Mouse (Mus musculus) small intestine, adult 2 months (tissue): ENCODE results near the gene Taar6. TPM values are rescaled to one million over a fixed set of nuclear protein-coding genes. Genes with fewer than 3 reads are reported as not detected.

ENCODE experiments used
- H3K27ac ChIP-seq: fragments of 200-500 bp; 2 replicates; pipeline ENCODE4 v1.5.1; 2012; ENCODE audit warnings: low read depth, low read length, control low read depth, inconsistent platforms; ENCODE audit not compliant: insufficient read depth
- H3K27me3 ChIP-seq: fragments of 200-500 bp; 2 replicates; pipeline ENCODE4 v1.6.1; 2012; ENCODE audit warnings: mild to moderate bottlenecking, moderate library complexity, low read length, inconsistent platforms; ENCODE audit not compliant: control insufficient read depth, insufficient read depth
- H3K36me3 ChIP-seq: fragments of 200-500 bp; 2 replicates; pipeline ENCODE4 v1.6.1; 2012; ENCODE audit warnings: mild to moderate bottlenecking, low read length, control low read depth, inconsistent platforms; ENCODE audit not compliant: control insufficient read depth, insufficient read depth
- H3K4me1 ChIP-seq: fragments of 200-500 bp; 2 replicates; pipeline ENCODE4 v1.6.1; 2012; ENCODE audit warnings: low read length, inconsistent platforms, mixed read lengths; ENCODE audit not compliant: control insufficient read depth, insufficient read depth, insufficient read length
- H3K4me3 ChIP-seq: fragments of 200-500 bp; 2 replicates; pipeline ENCODE4 v1.5.1; 2012; ENCODE audit warnings: low read depth, mild to moderate bottlenecking, control low read depth, inconsistent platforms, low read length, moderate library complexity
- CTCF ChIP-seq: fragments of 200-500 bp; IDR thresholded peaks from 2 replicates; pipeline ENCODE4 v1.5.1; 2012; ENCODE audit warnings: low read depth, mild to moderate bottlenecking, control low read depth, inconsistent platforms, low read length, moderate library complexity, mixed read lengths; ENCODE audit not compliant: insufficient replicate concordance, insufficient read length; ENCODE audit errors: extremely low read depth
- POLR2A ChIP-seq: fragments of 200-500 bp; IDR thresholded peaks from 2 replicates; pipeline ENCODE4 v1.6.1; 2012; ENCODE audit warnings: low read depth, mild to moderate bottlenecking, control low read depth, inconsistent platforms, low read length, moderate library complexity
- WGBS: fragments of 180-500 bp; shearing (Covaris S2); methylation state at CpG from one replicate; pipeline ENCODE4 v1.1.7; 2018; 5-methylcytosine and 5-hydroxymethylcytosine counted together
- polyA plus RNA-seq: library from polyadenylated mRNA; depleted of rRNA; stranded (reverse); fragments of >200 nt; gene quantifications from 2 replicates; pipeline ENCODE4 v1.2.3, GENCODE M21; 2012

The Taar6 gene
- polyA plus RNA-seq, 1 experiment: not detected

GRCm38 (mm10) chr10:23993381-23993780 lies 7.9 kb upstream of the Taar6 start, which contains the start of gene Taar7a:
Taar7a (minus strand) TSS chr10:23993481.
- no peaks in the 10 kb centered on the region for H3K4me1 ChIP-seq
- no peak within 1 kb of the TSS for H3K4me3 ChIP-seq
- H3K36me3 ChIP-seq: no peaks in the 10 kb centered on the region
- WGBS: 88% methylated on average over 3 of the region's 3 CpGs
- no peaks in the 10 kb centered on the region for H3K27me3 ChIP-seq
- no peak for TF ChIP-seq POLR2A
- no peak for TF ChIP-seq CTCF
- no peak within 1 kb of the TSS for H3K27ac ChIP-seq

- Histone ChIP-seq H3K27me3 (no peaks in the 10 kb centered on the region), H3K27ac (no peak overlapping the region), H3K4me3 (no peak overlapping the region), H3K36me3 (no peaks in the 10 kb centered on the region), H3K4me1 (no peaks in the 10 kb centered on the region)
- no peak for TF ChIP-seq CTCF
- TF ChIP-seq POLR2A: no peak
- 58% methylated on average over 5 of the region's 5 CpGs for WGBS
Measured at GRCm38 (mm10) chr10:23986419-23986818, 973 bp upstream of the Taar6 start.

GRCm38 (mm10) chr10:23978901-23979705 lies 6.3 kb downstream of the Taar6 start:
- no peak overlapping the region for H3K27ac ChIP-seq
- no peaks in the 10 kb centered on the region for H3K27me3 ChIP-seq
- no peak overlapping the region for H3K4me3 ChIP-seq
- no peaks in the 10 kb centered on the region for H3K36me3 ChIP-seq
- peak; percentile 85; the same call in 1 of the 2 replicates for TF ChIP-seq CTCF
- no peak for TF ChIP-seq POLR2A
- H3K4me1 ChIP-seq: no peaks in the 10 kb centered on the region
- WGBS: 43% methylated on average over 16 of the region's 16 CpGs

- Histone ChIP-seq H3K27me3 (no peaks in the 10 kb centered on the region), H3K4me1 (no peaks in the 10 kb centered on the region), H3K4me3 (no peak overlapping the region), H3K27ac (no peak overlapping the region), H3K36me3 (no peaks in the 10 kb centered on the region)
- 45% methylated on average over 4 of the region's 4 CpGs for WGBS
- TF ChIP-seq CTCF (no peak), POLR2A (no peak)
Measured at GRCm38 (mm10) chr10:23977958-23978357, 7.5 kb downstream of the Taar6 start.

GRCm38 (mm10) chr10:23971256-23971655 lies 14.2 kb downstream of the Taar6 start:
- Histone ChIP-seq H3K4me3 (no peak overlapping the region), H3K27ac (no peak overlapping the region), H3K27me3 (no peaks in the 10 kb centered on the region), H3K4me1 (no peaks in the 10 kb centered on the region), H3K36me3 (no peaks in the 10 kb centered on the region)
- TF ChIP-seq CTCF: no peak
- no peak for TF ChIP-seq POLR2A
- 87% methylated on average over 5 of the region's 5 CpGs for WGBS

GRCm38 (mm10) chr10:23970656-23971165 lies 14.7 kb downstream of the Taar6 start, which contains the start of gene Taar5:
Taar5 (plus strand) TSS chr10:23970706.
- H3K4me1 ChIP-seq: no peaks in the 10 kb centered on the region
- no peaks in the 10 kb centered on the region for H3K27me3 ChIP-seq
- 88% methylated on average over 11 of the region's 11 CpGs for WGBS
- no peaks in the 10 kb centered on the region for H3K36me3 ChIP-seq
- no peak within 1 kb of the TSS for H3K27ac ChIP-seq
- H3K4me3 ChIP-seq: no peak within 1 kb of the TSS
- TF ChIP-seq POLR2A (no peak), CTCF (no peak)

- Histone ChIP-seq H3K36me3 (no peaks in the 10 kb centered on the region), H3K4me1 (no peaks in the 10 kb centered on the region), H3K27me3 (no peaks in the 10 kb centered on the region), H3K4me3 (no peak overlapping the region), H3K27ac (no peak overlapping the region)
- 92% methylated on average over 6 of the region's 6 CpGs for WGBS
- TF ChIP-seq POLR2A: no peak
- no peak for TF ChIP-seq CTCF
Measured at GRCm38 (mm10) chr10:23964921-23965610, 20.4 kb downstream of the Taar6 start.
